Mouse (Mus musculus): Measurements from ENCODE around the gene Nck1.
A peak's percentile ranks its signal among the peaks of the same experiment; 100 is the strongest.

Nck1 gene

DNA sequence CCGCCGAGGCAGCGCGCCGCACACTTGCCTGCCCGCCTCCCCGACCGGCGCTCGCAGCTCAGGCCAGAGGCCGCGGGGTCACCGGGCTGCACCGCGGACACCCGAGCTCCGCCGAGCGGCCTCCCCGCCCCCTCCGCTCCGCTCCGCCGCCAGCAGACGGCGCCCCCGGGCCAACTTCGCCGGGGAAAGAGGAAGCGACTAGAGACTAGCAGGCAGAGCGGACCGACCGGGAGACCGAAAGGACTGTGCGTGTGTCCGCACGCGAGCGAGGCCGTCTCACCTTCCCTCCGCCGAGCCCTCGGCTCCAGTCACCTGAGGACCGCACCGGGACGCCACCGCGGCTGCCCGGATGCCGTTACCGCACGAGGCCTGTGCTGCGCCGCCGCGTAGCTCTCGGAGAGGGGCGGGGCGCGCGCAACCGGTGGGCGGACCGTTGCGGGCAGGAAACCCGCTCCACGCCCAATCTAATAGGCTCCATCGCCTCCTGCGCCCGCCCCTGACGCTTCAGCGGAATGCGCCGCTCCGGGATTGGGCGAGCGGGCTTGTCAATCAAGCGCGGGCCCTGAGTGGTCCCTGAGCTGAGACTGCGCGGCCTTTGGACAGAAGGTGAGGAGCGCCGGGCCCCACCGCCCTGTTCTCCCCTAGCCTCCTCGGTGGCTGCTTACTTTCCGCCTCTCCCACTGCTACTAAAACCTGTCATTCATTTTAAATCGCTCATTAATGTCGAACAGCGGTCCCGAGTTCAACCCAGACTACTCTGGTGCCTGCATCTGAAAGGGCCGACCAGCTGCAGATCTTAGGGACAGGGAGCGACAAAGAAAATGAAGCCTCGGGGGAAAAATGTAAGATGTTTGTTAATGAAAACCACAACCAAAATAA is at the start of gene Nck1:
Nck1 (minus strand) TSS at position 420 of the 879 bp plus-strand sequence.
- DNase-seq (ENCODE audit: low read depth, low spot score), result peak; percentile 95

DNA sequence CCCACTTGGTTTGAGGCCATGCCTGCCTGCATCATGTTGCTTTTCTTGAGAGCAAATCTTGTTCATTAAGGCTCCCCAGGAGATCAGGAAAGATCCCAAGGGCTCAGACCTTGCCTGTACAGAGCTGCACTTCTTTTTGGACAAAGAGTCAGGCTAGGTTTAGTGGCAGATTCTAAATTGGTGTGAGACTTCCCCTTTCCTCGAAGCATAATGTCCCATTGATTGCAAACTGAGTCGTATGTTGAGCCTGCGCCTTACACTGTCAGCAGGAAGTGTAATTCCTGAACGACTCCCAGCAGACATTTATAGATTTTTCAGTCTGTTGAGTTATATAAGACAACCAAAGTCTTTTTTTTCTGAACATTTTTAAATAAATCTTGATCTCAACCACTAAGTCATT is 44.5 kb upstream of the Nck1 start:
- no peak for DNase-seq (ENCODE audit: low read depth, low spot score)

DNA sequence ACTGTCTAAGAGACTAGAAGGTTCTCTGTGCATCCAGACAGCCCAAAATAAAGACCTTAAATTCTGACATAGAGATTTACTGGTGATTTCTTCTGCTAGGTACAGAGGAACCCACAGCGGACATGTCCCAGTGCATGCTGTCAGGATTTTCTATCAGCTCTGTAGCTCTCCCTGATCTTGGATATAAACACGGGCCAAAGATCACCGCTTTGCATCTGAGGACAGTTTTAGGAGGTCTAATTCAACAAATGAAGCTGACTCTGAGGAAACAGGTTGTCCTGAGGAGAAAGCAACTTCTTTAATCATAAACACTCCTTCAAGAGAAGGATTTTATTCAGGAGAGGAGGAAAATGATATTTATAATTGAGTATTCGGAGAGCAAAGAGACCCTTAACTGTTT is 38.1 kb upstream of the Nck1 start:
- DNase-seq (ENCODE audit: low read depth, low spot score), result no peak

DNA sequence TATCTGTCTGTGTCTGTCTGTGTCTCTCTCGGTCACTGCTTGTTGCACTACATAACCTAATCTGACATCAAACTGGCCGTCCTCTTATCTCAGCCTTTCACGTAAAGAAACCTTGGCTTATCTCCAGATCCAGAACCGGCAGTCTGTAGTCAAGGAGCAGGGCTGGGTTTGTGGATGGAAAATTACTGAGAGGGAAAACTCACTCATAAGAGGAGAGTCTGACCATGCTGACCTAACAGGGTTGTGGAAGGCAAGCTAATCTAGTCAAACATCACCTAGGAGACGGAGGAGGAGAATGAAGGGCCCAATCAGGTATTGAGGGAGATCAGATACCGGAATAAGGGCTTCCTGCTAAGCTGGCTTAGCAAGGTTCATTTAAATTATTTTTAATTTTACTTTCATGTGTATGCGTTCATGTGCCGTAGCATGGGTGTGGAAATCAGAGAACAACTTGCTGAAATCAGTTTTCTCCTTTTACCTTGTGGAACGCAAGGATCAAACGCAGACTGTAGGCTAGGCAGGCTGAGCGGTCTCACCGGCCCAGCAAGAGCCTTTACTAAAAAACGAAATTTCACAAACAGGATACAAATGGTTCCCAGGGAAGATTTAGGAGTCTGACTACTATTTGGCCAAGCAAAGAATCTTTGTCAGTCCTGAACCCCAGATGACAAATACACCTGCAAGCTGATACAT is 37.1 kb upstream of the Nck1 start:
- DNase-seq (ENCODE audit: low read depth, low spot score), result no peak

DNA sequence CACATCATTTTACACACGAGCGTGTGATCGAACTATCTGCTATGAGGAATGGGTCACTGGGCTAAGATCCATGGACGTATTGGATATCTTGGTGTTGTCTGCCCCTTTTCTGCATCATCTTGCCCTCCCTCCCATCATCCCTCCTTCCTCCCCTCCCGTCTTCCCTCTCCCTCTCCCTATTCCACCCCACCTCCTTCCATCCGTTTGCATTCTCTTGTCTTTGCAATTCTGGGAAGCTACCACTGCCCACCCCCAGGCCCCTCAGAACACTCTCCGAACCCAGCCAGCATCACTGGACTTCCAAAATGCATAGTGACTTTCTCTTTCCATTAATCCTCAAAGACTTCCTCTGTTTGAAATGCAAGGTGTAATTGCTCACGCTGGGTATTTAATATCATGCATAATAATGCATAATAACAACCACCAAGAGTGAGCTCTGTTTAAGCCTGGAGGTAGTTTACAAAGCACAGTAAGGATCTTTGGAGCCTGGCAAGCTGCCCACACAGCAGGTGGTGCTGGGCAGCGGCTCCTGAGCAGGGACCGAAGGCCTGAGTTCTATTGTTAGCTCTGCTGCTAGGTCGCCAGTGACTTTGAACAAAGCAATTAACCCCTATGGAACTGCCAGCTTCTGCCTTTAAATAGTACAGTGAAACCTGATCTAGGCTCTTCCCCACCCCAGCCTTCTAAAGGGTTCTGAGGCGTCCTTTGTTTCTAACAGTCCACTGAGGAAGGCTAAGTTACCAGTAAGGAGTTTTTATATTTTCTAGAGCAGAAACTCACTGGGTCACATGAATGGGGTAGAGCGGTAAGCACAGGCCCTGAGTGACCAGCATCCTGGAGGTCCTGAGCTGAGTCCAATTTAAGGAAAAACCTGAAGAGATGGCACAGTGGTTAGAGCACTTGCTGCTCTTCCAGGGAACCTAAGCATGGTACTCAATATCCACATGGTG is 35.9 kb upstream of the Nck1 start:
- no peak for DNase-seq (ENCODE audit: low read depth, low spot score)

DNA sequence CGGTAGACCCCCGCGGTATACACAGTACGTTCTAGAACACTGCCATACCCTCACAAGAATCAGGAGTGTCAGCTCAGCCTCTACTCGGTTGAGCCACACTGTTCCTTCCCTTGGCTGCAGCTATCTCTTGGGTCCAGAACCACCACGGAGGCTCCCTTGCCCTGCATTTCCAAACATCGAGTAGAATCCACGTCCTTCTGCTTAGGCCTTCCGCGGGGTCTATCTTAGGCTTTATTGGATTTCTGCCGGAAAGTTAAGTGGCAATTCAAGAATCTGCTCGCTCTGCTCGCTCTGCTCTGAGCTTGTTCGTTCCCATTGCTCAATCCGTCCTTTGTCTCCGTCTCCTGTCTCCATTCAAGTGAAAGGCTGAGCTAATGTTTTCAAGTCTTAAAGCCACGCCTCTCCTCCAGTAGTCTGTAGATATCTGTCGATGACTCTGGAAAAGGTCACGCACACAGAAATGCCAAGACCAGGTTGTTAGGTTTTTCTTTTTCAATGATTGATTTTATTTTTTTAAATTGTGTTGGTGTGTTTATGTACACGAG is 34.3 kb upstream of the Nck1 start:
- DNase-seq (ENCODE audit: low read depth, low spot score), result no peak

DNA sequence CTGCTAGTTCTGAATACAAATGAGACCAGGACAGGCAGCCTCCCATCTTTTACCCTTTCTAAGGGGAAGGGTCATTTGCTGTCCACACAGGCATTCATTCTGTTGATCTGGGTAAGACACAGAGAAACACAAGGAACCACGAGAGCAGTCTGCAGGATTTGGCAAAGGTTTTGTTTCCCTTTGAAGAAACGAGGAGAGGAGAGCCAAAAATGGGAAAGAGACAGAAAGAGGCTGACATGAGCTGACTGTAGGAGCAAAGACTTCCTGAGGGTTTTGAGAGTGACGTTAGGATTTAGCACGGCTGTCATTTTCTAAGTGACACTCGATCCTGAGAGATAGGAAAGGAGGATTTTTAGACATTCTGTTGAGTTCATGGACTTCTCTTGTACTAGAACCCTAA is 28.0 kb upstream of the Nck1 start:
- no peak for DNase-seq (ENCODE audit: low read depth, low spot score)

DNA sequence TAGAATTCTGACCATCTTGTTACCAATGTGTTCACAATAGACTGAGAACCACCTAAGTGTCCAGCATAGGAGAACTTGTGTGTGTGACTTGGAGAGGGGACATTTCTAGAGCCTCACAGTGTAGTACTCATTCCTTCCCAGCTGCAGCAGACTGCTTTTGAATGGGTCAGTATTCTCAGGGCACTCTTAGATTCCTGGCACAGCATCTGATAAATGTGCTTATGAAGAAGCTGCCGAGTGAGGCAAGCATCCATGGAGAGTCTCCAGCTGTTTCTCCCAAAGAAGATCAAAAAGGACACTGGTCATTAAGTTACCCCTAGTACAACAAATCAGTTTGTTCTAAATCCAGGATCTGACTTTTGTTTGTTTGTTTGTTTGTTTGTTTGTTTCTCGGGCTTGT is 27.4 kb upstream of the Nck1 start:
- no peak for DNase-seq (ENCODE audit: low read depth, low spot score)

DNA sequence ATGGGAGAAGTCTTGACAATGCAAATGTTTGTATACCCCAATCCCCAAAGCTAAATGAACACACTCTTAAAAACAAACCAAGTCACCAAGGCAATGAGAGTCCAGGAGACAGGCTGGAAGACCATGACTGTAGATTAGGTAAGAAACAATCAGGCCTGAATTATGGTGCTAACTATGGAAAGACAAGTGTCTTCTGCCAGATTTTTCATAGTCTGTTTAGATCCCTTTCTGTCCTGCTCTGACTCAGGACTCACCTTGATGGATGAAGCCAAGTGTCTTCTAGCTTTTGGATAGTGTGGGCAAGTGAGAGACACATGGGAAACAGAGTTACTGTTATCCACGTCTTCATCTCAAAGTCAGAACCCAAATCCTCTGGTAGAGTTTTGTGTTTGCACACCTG is 25.6 kb upstream of the Nck1 start:
- DNase-seq (ENCODE audit: low read depth, low spot score), result no peak

DNA sequence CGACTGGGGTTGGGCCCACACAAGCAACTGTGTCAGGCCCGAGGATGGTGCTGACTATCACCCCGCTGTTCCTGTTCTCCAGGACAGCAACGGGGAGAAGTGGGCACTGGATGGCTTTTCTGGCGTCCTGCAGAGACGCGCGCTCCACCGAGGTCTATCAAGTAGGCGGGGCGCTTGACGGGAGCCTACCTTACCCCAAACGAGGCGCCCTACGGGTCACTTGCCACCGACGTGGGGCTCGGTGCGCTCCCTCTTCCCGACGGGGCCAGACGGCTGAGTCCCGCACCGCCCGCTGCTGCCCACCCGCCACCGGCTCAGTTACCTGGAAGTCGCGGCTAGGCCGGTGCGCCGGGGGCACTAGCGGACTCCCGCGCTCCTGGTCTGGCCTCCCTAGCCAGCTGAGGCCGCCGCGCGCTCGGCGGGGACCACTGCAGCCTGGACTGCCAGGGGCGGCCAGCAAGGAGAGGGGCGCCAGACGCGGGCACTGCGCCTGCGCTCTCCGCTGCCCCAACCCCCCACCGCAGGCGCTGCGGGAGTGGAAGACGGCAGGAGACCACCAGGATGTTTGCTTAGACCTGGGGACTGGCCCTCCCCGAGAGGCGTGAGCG is 24.8 kb upstream of the Nck1 start, which contains the start of gene Slc35g2:
Slc35g2 (minus strand) TSS at position 465 of the 608 bp plus-strand sequence.
- no peak for DNase-seq (ENCODE audit: low read depth, low spot score)

DNA sequence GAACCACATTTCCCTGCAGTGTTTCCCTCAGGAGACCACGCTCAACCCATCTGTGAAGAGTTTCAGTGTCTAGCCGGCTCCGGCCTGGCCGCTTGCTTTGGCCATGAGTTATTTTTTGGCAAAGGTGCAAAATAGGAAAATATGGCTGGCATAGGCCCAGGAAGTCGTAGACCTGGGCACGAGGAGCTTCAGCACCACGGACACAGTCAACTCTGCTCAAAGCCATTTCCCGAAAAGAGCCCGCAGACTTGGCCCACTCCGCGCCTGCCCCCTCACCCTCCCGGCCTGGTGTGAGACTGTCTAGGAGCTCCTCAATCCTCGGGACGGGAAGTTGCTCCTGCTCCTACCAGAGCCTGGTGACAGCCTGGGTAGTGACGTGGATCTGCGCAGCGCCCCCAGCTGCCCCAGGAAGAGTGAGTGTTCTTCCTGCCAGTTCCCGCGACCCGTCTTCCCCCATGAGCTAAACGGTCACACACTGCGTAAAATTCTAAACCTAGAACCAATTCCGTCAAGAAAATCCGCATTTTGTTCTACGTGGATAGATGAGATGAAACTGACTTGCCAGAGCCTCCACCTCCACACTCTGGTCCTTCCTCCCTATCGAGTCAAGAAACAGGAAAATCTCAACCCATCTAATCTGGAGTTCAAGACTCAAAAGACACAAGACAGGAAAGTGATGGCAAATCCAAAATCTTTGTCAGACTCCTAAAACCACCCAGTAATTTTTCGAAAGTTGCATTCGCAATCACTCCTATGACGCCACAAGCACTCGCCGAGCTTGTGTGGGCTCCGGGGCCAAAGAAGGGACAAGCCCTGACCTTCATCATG is 24.1 kb upstream of the Nck1 start:
- DNase-seq (ENCODE audit: low read depth, low spot score), result no peak

DNA sequence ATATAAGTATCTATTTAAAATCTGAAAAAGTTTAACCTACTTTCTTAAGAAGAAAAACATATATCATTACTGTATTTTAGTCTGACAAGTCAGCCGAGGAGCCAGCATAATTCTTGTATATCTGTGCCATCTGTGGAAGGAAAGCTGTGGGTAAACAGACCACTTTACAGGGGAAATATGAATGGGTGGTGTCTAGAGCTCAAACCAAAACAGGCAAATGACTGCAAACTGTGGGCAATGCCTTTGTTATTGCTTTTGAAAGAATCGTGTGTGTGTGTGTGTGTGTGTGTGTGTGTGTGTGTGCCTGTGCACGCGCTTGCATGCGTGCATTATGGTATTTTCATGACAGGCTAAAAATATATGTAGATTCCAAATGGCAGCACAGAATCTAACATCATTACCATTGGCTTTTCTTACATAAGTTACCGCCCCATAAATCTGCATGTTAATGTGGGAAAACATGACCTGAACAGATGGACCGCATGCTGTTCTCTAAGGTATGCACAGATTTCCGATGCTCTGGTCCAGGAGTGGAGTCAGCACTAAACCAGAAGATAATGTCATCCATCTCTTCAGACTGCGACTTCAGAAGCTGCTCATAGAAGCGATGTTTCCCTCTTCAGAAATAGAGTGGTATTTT is 14.4 kb upstream of the Nck1 start:
- DNase-seq (ENCODE audit: low read depth, low spot score), result peak; percentile 85

DNA sequence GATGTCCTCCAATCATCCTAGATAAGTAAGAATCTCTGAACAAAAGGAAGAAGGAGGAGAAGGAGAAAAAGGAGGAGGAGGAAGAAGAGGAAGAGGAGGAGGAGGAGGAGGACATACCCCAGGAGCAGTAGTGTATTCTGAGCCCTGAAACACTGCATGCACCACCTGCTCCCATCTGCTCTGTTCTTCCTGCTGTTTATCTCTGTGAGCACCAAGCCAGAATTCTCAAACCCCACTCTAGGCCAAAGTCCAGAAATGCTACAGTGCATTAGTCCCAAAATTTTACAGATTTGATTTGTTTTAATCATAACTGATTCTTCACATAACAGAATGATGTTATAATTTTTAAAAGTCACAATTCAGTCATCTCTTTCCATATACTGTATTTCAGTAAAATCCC is 13.1 kb upstream of the Nck1 start:
- no peak for DNase-seq (ENCODE audit: low read depth, low spot score)

DNA sequence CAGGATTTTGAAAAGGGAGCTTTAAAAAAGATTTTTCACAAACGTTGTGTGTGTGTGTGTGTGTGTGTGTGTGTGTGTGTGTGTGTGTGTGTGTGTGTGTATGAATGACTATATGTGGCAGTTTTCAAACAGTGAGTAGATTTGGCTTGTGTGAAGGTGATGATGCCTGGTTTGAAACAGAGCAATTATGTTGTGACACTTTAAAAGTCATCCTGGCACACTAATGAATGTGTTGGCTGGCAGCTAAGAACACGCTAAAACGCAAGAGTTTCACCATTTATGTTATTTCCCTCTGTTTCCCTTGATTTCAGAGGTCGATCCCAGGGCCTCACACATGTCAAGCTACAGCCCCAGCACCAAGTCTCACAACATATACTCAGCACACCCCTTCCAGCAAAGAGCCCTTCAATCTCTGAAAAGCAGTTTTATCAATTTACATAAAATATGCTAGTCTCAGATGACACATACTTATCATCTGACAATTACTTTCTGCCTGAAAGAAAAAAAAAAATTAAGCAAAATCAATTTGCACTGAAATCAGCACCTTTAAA is 12.2 kb upstream of the Nck1 start:
- no peak for DNase-seq (ENCODE audit: low read depth, low spot score)

DNA sequence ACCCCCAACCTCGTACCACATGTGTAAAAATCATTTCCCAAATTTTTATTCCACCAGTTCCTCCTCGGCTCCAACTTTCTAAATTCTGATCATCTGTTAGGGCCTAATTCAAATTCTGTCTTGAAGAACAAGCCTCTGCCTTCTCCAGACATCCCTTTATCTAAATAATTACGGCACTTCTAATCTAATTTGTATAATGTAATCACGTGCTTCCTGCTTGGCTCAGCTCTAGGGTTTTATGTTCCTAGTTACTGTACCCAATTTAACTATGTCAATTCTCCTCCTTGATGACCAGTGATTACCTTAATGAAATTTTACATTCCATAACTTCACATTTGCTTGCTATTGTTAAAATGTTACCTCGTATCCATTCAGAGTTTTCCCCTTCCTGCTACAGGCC is 9.8 kb upstream of the Nck1 start:
- DNase-seq (ENCODE audit: low read depth, low spot score), result no peak

DNA sequence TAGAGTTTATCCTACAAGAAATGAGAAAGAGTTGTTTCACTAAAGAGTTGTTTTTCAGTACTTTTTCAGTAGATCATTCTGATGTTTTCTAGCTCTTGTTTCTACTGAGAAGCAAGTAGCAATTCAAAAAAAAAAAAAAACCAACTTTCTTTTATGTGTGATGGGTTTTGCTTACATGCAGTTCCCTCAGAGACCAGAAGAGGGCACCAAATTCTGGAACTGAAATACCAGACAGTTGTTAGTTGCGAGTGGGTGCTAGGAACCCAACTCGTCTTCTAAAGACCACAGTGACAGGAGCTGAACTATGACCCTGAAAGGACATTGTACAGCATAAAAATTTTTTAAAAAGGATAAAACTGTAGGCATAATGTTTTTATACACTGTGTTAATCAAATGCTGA is 2.4 kb upstream of the Nck1 start:
- no peak for DNase-seq (ENCODE audit: low read depth, low spot score)

DNA sequence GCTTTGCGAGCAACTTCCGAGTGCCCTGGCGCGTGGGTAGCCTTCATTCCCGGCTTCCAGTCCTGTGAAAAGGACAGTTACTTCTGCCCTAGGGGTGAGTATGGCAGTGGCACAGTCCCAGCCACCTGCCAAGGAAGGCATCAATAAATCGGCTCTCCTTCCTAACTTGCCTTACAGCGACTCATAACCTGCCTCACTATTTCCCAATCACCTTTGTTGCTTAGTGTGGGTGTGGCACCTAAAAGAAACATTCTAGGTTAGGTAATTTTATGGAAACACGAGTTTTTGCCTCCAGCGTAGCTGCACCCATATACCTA is 618 bp upstream of the Nck1 start:
- DNase-seq (ENCODE audit: low read depth, low spot score), result no peak

DNA sequence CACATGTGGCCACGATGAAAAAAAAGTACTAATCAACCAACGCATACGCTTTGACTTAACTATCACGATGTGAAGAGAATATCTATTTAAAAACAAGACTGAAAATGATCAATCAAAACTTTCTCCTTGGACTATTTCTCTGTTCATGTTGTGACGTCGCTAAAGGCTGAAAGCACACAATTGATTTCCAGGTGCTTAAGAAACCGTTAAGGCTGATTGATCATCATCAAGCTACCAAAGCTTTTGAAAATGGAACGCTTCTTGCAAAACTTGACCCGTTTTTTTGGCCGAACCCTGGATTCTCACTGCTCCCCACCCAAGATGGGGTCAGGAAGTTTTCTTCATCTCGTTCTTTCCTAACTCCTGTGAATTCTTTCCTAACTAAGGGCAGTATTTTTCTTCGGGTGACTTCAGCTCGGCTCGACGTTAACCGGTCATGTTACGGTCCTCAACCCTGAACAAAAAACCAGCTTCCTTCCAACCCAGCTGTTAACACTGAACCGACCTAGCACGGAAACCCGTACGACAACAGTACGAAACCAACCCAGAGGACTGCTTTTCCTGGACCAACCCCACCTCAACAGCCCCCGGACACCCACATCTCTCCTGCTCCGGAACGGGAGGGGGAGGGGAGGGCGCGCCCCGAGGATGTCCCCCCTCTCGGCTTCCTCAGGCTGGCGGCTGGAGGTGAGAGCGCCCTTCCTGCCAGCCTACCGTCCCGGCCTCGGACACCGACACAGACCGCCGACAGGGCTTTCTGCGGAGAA is 803 bp downstream of the Nck1 start:
- no peak for DNase-seq (ENCODE audit: low read depth, low spot score)

All from telencephalon, adult 2 months (tissue).